Mouse (Mus musculus) intestine, embryonic 15.5 days (tissue): ENCODE measurements at regions not wholly inside any gene's neighbourhood (a gene's known extent, or its start where the extent isn't known, plus 50 kb on each side); places are given as distances from the start of the nearest gene placed in this dataset.
"Not testable (repeated sequence)": the region's sequence is repeated elsewhere in the genome, so short reads cannot be mapped to it uniquely, and the experiment has no call there.

Experiments
- ATAC-seq: fragments of 200-750 bp; cut with Nextera tagmentation; 2 replicates; pipeline ENCODE4 v1.8.0; 2017; ENCODE audit warnings: moderate TSS enrichment, moderate library complexity
- H3K27ac ChIP-seq: fragments of 300-500 bp; sonication (generic); 2 replicates; pipeline ENCODE4 v1.5.1; 2015; ENCODE audit warnings: mild to moderate bottlenecking, inconsistent platforms
- H3K27me3 ChIP-seq: fragments of 300-500 bp; sonication (generic); replicated peaks from 2 replicates; pipeline ENCODE4 v1.6.1; 2015; ENCODE audit warnings: inconsistent platforms
- H3K36me3 ChIP-seq: fragments of 300-500 bp; sonication (generic); 2 replicates; pipeline ENCODE4 v1.6.1; 2015; ENCODE audit warnings: inconsistent platforms
- H3K4me1 ChIP-seq: fragments of 300-500 bp; sonication (generic); replicated peaks from 2 replicates; pipeline ENCODE4 v1.6.1; 2015; ENCODE audit warnings: inconsistent platforms
- H3K4me2 ChIP-seq: fragments of 300-500 bp; sonication (generic); replicated peaks from 2 replicates; pipeline ENCODE4 v1.6.1; 2015; ENCODE audit warnings: mild to moderate bottlenecking, inconsistent platforms
- H3K4me3 ChIP-seq: fragments of 300-500 bp; sonication (generic); replicated peaks from 2 replicates; pipeline ENCODE4 v1.5.1; 2015; ENCODE audit warnings: inconsistent platforms
- H3K9ac ChIP-seq: fragments of 300-500 bp; sonication (generic); 2 replicates; pipeline ENCODE4 v1.6.1; 2015; ENCODE audit warnings: inconsistent platforms
- H3K9me3 ChIP-seq: fragments of 300-500 bp; sonication (generic); 2 replicates; pipeline ENCODE4 v1.6.1; 2016; ENCODE audit warnings: inconsistent platforms
- WGBS: fragments of 180-500 bp; shearing (Covaris S2); methylation state at CpG from one replicate; pipeline ENCODE4 v1.1.7; 2015; 5-methylcytosine and 5-hydroxymethylcytosine counted together

DNA sequence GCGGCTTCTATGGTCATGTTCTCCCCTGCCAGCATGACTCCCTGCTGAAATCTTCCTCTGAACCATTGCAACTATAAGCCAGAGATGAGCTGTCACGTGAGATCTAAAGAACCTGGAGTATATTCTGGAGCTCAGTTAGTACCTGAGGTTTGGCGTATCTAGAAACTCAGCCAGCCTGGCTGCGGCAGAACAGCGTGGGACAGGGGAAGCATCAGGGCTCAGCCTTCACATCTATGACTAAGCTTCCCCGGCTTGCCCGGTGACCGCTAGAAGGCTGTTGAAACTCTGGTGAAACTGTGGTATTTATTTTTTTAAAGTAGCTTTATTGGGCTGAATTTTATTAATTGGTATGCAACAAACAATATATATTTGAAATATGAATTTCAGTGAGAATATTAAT, 134.3 kb downstream of the Dll1 start:
- Histone ChIP-seq H3K9ac (no peak overlapping the region), H3K36me3 (no peaks in the 10 kb centered on the region), H3K27me3 (no peaks in the 10 kb centered on the region), H3K4me1 (no peaks in the 10 kb centered on the region), H3K4me2 (no peak overlapping the region), H3K9me3 (no peaks in the 10 kb centered on the region), H3K27ac (no peak overlapping the region), H3K4me3 (no peak overlapping the region)
- WGBS = 72% methylated on average over 8 of the region's 8 CpGs
- ATAC-seq = no peak

DNA sequence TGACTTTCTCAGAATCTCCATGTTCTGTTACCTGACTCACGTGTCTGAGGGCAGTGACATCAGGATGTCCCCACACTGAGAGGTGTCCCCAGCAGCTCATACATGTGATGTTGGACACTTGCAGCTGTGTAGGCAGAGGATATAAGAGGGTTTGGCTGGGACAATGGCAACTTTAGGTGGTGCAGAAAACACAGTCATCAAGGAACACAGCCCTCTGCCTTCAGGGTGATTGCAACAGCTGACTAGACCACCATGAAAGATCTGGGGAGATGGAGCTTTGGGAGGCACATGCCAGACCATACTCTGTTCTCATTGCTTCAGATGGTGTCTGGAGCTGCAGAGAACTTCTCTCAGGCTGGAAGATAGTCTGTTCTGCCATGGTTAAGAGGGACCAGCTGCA, 135.2 kb downstream of the Dll1 start:
- Histone ChIP-seq H3K27ac (no peak overlapping the region), H3K4me3 (no peak overlapping the region), H3K36me3 (no peaks in the 10 kb centered on the region), H3K9ac (no peak overlapping the region), H3K4me1 (no peaks in the 10 kb centered on the region), H3K9me3 (no peaks in the 10 kb centered on the region), H3K27me3 (no peaks in the 10 kb centered on the region), H3K4me2 (no peak overlapping the region)
- WGBS = 89% methylated on average over 1 of the region's 1 CpGs
- ATAC-seq = no peak

DNA sequence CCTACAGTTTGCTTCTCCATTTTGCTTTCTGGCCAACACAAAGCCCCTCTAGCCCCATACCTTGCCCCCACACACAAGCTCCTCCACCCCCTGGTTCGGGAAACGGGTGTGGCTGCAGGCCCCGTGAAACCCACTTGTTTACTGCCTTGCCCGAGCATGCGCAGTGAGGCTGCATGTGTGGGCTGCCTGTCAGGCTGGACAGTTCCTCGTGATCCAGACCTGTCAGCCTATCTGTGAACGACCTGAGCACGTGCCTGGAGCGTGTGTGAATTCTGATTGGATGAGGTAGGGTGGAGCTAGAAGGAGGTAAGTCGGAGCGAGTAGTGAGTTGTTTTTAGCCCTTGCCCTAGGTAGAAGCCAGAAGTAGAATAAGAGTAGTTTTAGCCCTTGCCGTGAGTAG, 136.0 kb downstream of the Dll1 start:
- H3K4me1 ChIP-seq, H3K9ac ChIP-seq, H3K4me2 ChIP-seq, H3K27ac ChIP-seq, H3K9me3 ChIP-seq, H3K36me3 ChIP-seq, H3K4me3 ChIP-seq, ATAC-seq, H3K27me3 ChIP-seq: not testable (repeated sequence)
- 61% methylated on average over 12 of the region's 12 CpGs for WGBS

DNA sequence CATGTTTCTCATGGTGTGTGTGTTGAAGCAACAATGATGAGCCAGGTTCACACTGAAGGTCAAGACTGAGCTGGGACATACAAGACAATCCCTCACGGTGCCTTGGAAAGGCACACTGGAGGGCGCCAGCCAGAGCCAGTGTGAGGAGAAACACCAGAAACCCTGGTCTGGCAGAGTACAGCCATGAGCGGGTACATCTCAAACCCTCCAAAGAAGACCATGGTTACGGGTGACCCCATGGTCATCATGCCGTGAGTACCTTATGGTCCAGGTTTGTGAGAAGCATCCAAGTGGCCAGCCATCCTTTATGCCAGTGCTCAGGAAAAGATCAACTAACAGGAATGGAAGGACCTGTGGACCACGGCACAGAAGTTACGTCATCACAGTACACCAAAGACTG, 136.7 kb downstream of the Dll1 start:
- Histone ChIP-seq H3K4me1 (no peaks in the 10 kb centered on the region), H3K36me3 (no peaks in the 10 kb centered on the region), H3K27me3 (no peaks in the 10 kb centered on the region), H3K4me2 (no peak overlapping the region), H3K9me3 (no peaks in the 10 kb centered on the region), H3K27ac (no peak overlapping the region), H3K4me3 (no peak overlapping the region), H3K9ac (no peak overlapping the region)
- 91% methylated on average over 7 of the region's 7 CpGs for WGBS
- ATAC-seq = no peak

DNA sequence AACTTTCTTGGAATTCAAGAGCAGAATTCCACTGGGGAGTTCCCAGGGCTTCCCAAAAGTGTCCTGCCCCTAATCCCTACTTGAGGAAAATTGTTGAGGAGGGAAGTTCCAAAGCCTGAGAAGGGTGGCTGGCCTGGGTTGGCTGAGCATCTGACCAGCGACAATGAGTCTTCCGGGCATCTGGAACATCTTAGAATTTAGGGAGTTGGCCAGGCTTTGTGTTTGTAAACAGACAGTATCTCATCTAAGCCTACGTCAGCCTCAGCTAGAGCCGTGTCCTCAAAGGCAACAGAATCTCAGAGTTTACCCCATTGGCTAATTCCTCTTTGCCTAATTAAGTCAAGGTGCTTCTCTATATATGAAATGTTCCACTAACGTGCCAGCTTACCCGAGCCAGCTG, 141.6 kb downstream of the Dll1 start:
- H3K27ac ChIP-seq = no peak overlapping the region
- H3K9ac ChIP-seq = no peak overlapping the region
- no peaks in the 10 kb centered on the region for H3K9me3 ChIP-seq
- H3K4me3 ChIP-seq = no peak overlapping the region
- ATAC-seq = no peak
- H3K4me1 ChIP-seq = no peaks in the 10 kb centered on the region
- H3K36me3 ChIP-seq = no peaks in the 10 kb centered on the region
- no peak overlapping the region for H3K4me2 ChIP-seq
- no peaks in the 10 kb centered on the region for H3K27me3 ChIP-seq
- WGBS = 63% methylated on average over 6 of the region's 6 CpGs

DNA sequence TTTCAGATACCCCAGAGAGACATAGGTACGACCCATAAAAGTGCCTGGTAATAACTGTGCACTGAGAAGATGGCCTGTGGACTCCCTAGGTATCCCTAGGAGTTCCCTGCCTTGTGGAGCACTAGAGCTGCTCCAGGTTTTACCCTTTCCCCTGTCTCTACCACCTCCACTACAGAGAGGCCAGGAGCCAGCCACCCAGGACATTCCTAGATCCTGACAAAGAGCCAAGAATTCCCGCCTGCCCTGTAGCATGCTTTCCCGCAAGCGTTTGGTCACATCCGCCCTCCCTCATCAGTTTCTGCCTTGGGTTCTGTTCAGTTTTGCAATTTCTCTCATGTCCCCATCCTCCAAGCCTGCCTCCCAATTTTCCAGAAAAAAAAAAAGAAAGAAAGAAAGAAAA, 145.5 kb downstream of the Dll1 start:
- Histone ChIP-seq H3K27ac (no peak overlapping the region), H3K9ac (no peak overlapping the region), H3K4me1 (no peaks in the 10 kb centered on the region), H3K4me2 (no peak overlapping the region), H3K27me3 (no peaks in the 10 kb centered on the region), H3K4me3 (no peak overlapping the region), H3K9me3 (no peaks in the 10 kb centered on the region), H3K36me3 (no peaks in the 10 kb centered on the region)
- no peak for ATAC-seq
- WGBS = 49% methylated on average over 5 of the region's 5 CpGs

DNA sequence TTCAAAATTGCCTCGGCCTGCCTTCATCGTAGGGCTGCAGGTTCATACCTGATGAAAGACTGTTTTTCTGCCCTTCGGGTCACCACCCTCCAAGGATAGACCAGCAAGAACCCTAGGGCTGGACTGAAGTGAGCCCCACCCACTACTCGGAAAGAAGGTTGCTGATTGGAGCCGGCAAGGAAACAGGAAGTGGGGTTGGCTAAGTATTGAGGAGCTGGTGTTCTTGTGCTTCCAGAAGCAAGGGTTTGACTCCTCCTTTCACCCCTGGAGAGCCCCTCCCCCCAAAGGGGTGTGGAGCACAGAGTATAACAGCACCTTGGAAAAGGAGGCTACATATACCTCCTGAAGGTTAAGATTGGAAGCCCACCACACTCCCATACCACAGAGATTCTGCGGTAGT, 147.5 kb downstream of the Dll1 start:
- no peaks in the 10 kb centered on the region for H3K4me1 ChIP-seq
- no peak overlapping the region for H3K27ac ChIP-seq
- ATAC-seq = no peak
- no peaks in the 10 kb centered on the region for H3K9me3 ChIP-seq
- WGBS = 77% methylated on average over 6 of the region's 6 CpGs
- no peaks in the 10 kb centered on the region for H3K36me3 ChIP-seq
- no peak overlapping the region for H3K9ac ChIP-seq
- no peak overlapping the region for H3K4me2 ChIP-seq
- H3K27me3 ChIP-seq = no peaks in the 10 kb centered on the region
- H3K4me3 ChIP-seq = no peak overlapping the region

DNA sequence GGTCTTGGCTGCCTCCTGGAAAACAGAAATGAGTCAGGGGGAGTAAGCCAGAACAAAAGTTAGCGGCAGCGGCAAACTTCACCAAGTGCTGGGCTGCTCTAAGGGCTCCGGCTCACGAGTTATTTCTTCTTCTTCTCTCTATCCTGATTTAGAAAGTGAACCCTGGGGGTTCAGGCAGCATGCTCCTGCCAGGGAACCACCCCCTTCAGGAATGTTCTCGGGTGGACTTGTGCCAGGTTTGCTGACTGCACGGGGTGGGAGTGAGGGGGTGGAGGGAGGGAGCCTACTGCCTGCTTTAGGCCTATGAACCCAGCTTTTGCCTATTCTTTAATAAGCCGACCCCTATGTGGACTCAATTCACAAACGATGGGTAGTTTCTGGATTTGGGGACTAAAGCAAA, 148.6 kb downstream of the Dll1 start:
- Histone ChIP-seq H3K27ac (no peak overlapping the region), H3K4me2 (no peak overlapping the region), H3K4me1 (no peaks in the 10 kb centered on the region), H3K9me3 (no peaks in the 10 kb centered on the region), H3K27me3 (no peaks in the 10 kb centered on the region), H3K9ac (no peak overlapping the region), H3K4me3 (no peak overlapping the region), H3K36me3 (no peaks in the 10 kb centered on the region)
- WGBS = 75% methylated on average over 8 of the region's 8 CpGs
- no peak for ATAC-seq

DNA sequence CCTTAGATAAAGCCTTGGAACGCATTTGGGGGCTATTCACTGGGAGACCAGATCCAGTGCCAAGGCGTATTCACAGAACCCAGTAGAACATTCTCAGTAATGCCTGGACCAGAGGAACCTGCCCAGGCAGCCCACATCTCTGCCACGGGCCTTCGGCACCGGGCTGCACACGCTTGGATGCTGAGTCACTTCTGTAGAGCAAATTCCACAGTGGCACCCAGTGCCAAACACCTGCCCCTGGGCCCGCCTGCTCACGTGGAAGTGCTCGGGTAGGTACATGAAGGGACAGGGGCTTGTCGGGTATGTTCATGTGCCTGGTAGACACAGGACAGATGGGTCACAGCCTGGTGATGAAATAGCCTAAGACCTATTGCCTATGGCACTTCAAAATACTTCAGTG, 152.8 kb downstream of the Dll1 start:
- ATAC-seq = no peak
- WGBS = 92% methylated on average over 10 of the region's 10 CpGs

DNA sequence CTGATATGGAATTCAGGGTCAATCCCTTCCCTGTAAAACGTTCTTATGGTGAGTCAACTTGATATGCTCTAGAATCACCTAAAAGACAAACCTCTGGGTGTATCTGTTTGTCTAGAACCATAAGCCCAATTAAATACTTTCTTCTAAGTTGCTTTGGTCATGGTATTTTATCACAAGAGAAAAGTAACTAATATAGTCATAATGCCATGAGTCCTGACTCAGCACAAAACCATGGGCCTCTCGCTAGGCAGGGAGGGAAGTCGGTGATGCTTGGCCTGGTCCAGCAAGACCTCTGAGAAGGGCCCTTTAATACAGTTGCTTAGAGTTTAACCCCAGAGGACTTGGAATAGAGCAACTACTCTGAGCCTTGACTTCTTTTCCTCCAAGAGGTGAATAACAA, 153.7 kb downstream of the Dll1 start:
- no peaks in the 10 kb centered on the region for H3K4me1 ChIP-seq
- ATAC-seq = no peak
- H3K36me3 ChIP-seq = no peaks in the 10 kb centered on the region
- no peaks in the 10 kb centered on the region for H3K9me3 ChIP-seq
- no peak overlapping the region for H3K4me2 ChIP-seq
- no peak overlapping the region for H3K27ac ChIP-seq
- H3K9ac ChIP-seq = no peak overlapping the region
- no peaks in the 10 kb centered on the region for H3K27me3 ChIP-seq
- H3K4me3 ChIP-seq = no peak overlapping the region
- 85% methylated on average over 3 of the region's 3 CpGs for WGBS

More for the DNA sequence above, 152.8 kb downstream of the Dll1 start:
- Histone ChIP-seq H3K4me3 (no peak overlapping the region), H3K4me2 (no peak overlapping the region), H3K27ac (no peak overlapping the region), H3K9ac (no peak overlapping the region), H3K4me1 (no peaks in the 10 kb centered on the region), H3K9me3 (no peaks in the 10 kb centered on the region), H3K27me3 (no peaks in the 10 kb centered on the region), H3K36me3 (no peaks in the 10 kb centered on the region)

DNA sequence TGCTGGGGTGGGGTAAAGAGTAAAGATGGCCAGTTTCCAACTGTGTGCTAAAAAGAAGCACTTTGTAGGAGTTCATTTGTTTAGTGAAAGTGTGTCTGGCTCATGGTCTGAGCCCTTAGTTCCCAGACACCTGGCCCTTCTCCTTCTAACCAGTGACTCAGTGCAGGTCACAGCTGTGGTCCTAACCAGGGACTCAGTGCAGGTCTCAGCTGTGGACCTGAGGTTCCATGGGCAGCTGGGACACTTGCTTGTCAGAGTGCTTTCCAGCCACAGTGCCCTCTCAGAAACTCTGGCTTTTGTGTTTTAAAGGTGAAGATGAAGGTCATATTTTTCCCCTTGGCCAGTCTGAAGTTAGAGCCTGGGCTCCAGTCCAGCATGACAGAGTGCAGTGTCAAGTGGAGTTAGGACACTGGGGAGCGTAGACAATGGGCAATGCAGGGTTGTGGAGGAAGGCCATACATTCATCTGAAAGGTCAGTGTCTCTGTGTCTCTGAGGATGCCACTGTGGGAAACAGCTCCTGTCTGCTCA, 162.5 kb downstream of the Dll1 start:
- H3K9me3 ChIP-seq = no peaks in the 10 kb centered on the region
- no peaks in the 10 kb centered on the region for H3K4me1 ChIP-seq
- no peak overlapping the region for H3K27ac ChIP-seq
- no peak overlapping the region for H3K4me3 ChIP-seq
- H3K9ac ChIP-seq = no peak overlapping the region
- H3K4me2 ChIP-seq = no peak overlapping the region
- no peaks in the 10 kb centered on the region for H3K27me3 ChIP-seq
- no peaks in the 10 kb centered on the region for H3K36me3 ChIP-seq
- ATAC-seq = no peak
- WGBS = 82% methylated on average over 1 of the region's 1 CpGs

DNA sequence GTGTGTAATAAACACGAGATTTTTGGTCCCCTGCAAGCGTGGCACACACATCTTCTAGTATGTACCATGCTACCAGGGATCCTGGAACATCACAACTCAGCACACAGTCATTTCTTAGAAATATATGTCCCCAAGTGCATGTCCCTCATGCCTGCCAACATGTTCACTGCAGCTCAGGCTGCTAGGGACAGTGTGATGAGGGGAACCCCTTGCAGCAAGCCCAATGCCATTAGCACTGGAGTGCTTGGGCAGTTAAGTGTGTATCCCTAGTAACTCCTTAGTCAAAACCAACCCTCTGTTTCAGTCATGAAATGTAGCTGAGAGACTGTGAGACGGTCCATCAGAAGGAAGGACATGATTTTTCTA, 167.5 kb upstream of the Gm3448 start:
- Histone ChIP-seq H3K4me3 (no peak overlapping the region), H3K9me3 (no peaks in the 10 kb centered on the region), H3K36me3 (no peaks in the 10 kb centered on the region), H3K4me2 (0 out of 2 replicates have a peak overlapping the region, but pooled peaks have one; percentile 55), H3K27me3 (no peaks in the 10 kb centered on the region), H3K27ac (no peak overlapping the region), H3K9ac (no peak overlapping the region), H3K4me1 (peaks cover 18% of the 10 kb centered on the region; the same call in 1 of the 2 replicates)
- ATAC-seq = no peak
- WGBS = 54% methylated on average over 3 of the region's 3 CpGs

DNA sequence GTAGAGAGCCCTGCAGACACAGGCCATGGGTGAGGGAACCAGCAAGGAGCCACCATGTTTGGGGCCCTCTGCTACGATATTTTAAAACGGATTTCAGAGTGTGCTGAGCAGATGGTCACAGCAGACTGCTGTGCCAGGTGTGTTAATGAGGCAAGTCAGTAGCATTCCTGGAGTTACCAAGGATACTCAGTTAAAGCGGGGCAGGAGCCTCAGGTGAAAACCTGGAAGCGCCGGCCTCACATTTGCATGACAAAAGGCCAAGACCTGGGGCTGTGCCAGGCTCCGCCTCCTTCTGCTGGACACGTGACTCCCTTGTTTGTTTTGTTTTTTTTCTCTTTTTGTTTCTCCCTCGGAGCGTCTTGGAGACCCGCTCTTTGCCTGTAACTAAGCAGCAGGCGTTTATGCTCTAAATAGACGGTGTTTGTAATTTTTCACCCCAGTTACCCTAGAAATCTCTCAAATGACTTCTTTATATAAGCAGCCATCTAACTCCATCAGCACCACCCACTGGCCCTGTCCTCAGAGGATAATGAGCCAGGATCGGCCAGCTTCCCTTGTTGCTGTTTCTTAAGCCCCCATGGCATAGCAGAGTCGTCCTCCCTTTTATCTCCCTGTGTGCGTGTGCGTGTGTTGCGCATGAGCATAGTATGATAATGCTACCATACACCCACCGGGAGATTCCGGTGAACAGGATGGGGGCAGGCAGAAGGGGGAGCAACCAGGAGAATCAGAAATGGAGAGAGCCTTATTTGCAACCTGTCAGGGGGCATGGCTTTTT, 166.9 kb upstream of the Gm3448 start:
- H3K9ac ChIP-seq = no peak overlapping the region

More for the DNA sequence above, 166.9 kb upstream of the Gm3448 start:
- Histone ChIP-seq H3K36me3 (no peaks in the 10 kb centered on the region), H3K27me3 (no peaks in the 10 kb centered on the region), H3K27ac (no peak overlapping the region), H3K4me2 (peak overlapping the region; percentile 55), H3K4me3 (peak overlapping the region; percentile 6), H3K9me3 (no peaks in the 10 kb centered on the region), H3K4me1 (peaks cover 18% of the 10 kb centered on the region; the same call in 1 of the 2 replicates)
- WGBS = 18% methylated on average over 19 of the region's 19 CpGs
- peak; percentile 59; the same call in 1 of the 2 replicates for ATAC-seq
